Mouse (Mus musculus) fibroblast of lung, adult 2 months (primary cell): ENCODE data around the gene Gnb4.

Experiments
- DNase-seq: peaks from one replicate; pipeline ENCODE4 v3.0.0-alpha.2; 2011; ENCODE audit warnings: low read depth

The Gnb4 gene

DNA sequence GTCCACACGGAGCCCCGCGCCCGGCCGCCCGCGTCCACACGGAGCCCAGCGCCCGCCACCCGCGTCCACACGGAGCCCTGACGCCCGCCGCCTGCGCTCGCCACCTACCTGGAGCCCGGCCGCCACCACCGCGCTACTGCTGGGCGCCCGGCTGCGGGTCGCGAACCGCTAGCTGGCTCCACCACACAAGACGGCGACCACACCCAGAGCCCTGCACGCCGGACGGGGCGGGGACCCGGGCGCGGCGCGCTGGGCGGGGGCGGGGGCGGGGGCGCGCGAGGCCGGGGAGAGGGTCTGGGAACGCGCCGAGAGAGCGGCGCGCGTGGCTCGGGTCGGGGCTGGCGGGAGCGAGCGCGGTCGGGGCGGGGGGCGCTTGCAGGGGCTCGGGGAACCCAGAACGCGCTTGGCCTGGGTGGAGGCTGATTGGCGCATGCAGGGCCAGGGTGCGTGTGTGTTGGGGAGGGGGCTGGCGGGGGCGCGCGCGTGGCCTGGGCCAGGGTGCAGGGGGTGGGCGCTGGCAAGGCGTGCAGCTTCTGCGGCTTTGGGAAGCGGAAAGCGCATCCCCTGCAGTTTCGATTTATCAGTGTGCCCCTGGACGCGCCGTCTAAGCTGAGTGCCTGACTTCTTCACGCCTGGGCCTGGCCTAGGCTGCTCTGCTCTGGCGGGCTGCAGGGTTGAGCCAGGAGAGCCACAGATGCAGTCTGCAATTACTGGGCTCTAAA is at the start of gene Gnb4:
TSS of gene Gnb4 (minus strand) at position 255 of the 722 bp plus-strand sequence.
- no peak for DNase-seq

DNA sequence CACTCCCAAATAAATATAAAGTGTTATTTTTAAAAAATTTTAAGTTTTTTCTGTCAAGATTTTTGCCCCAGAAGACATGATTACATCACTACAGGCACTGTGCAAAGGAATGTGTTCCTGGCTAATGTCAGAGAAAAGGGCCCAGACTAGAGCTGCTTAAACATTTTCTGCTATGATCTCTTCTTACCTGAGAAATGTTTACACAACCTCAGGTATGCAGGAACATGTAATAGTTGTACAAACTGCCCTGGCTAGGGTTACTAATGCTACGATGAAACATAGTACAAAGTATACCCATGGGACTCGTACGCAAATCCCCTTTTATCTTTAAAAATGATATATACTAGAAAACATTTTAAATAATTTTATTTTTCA is 45.2 kb upstream of the Gnb4 start:
- DNase-seq, result no peak

DNA sequence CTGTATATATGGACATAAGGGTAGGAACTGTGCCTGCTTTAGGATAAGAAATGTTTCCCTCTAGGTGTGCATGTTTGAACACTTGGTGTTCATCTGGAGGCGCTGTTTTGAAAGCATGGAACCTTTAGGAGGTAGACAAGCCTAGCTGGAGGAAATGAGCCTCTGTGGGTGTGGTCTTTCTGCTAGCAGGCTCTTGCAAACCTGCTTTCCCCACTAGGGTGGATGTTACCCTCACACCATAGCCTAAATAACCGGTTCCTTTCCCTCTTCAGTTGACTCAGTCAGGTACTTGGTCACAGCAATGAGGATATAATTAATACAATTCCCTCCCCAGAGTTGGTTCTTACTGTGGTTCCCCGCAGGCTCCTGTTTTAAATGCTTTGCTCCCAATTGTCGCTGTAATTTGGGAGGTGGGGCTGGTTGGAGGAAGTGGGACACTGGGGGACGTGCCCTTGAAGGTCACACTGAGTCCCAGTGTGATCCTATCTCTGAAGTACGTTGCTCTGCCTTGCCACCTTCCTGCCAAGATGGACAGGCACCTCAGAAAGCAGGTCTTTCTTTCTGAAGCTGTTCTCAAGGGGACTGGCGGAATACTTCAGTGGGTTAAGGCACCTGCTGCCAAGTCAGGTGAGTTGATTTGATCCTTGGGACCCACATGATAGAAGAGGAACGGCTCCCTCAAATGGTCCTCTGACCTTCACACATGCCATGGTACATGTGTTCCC is 44.6 kb upstream of the Gnb4 start:
- no peak for DNase-seq

DNA sequence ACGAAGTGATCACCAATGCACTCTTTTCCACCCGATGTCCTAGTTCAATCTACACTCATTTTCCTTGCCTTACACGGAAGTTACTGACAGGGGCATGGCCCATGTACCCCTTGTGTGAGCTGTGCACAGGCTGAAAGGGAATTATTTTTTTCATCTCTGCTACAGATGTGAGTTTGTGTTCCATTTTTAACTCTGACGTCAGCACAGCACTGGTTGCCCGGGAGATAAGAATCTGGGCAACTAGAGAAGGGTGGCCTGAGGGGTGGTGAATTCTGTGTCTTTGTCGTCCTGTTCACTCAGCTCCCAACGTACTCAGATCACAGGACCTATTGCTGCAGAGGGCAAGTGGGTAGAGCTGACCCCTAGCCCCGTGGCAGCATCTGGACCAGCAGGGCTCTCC is 43.9 kb upstream of the Gnb4 start:
- DNase-seq, result no peak

DNA sequence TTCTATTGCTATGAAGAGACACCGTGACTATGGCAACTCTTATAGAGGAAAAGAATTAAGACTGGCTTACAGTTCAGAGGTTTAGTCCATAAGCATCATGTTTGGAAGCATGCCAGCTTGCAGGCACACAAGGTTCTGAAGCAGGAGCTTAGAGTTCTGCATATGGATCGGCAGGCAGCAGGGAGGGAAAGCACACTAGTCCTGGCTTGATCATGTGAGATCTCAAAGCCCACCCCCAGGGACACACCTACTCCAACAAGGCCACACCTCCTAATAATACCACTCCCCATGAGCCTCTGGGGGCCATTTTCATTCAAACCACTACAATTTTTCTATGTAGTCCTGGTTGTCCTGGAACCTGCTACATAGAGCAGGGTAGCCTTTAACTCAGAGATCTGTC is 43.1 kb upstream of the Gnb4 start:
- no peak for DNase-seq

DNA sequence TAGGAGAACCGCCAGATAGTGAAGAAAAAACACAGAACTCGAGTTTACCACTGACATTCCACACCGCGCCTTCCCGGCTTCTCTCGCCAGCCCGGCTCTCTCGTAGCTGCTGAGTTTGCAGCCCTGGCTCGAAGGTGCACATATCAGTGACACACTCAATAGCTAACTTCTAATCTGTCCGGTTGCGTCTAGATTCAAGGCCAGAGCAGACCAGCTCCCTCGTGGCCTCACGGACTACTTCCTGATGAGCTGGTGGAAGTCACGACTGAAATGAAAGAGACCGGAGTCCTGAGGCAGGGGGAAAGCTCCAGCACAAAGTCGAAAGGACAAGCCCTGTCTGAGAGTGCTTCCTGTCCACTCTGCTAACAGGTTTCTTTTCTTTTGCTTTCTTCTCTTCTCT is 42.4 kb upstream of the Gnb4 start:
- DNase-seq, result no peak

DNA sequence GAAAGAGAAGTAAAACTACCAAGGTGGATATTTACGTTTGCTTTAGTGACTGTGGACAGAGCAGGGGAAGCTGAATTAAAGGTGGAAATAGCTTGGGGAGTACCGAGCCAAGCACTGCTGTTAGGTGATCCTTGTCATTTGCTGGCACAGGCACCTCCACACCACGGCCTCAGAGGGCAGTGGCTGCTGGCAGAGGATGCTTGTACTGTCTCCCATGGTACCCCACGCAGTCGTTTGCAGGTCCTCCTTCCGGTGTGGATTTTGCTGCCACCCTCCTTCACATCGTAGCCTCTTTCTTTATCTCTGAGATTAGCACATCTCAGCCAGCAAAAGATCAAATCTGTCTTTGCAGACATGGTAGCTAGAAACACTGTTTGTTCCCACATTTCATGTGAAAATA is 42.0 kb upstream of the Gnb4 start:
- DNase-seq, result no peak

DNA sequence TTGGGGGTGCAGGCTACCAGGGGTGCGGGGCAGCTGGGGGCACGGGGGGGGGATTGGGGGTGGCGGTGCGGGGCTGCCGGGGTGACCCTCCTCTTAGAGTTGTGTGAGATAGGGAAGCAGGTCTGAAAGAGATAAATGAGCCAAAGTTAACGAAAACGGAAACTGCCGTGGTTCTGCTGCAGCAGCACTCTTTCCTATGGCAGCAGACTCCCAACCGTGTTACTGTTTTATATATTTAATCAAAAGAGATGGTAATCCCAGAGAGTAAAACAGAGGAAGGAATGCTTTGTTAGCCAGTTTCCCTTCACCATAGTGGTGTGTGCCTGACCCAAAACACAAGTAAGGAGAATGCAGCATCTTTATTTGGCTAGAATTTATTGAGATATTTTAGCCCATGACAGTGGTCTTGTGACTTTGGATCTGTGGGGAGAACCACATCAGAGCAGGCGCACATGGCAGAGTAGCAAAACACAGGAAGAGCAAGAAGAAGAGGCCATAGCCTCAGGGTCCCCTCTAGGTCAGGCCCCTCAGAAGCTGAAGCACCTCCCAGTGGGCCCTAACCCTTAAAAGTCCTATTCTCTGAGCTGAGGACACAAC is 40.1 kb upstream of the Gnb4 start:
- no peak for DNase-seq

DNA sequence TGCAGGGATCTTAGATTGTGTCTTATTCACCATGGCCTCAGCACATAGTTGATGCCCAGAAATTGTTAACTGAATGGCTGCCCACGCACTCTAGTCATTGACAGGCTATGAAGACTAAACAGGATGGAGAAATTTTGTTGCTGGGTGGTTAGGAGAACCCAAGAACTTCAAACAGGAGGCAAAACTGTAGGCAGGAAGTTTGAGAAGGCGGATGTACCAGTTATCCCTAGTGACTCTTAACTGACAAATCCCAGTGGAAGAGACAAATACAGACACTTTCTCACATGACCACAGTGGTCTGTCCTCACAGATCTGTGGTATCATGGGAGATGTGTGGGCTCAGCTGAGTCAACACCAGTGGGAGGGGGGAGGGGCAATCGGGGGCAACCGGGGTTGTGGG is 39.6 kb upstream of the Gnb4 start:
- DNase-seq, result no peak

DNA sequence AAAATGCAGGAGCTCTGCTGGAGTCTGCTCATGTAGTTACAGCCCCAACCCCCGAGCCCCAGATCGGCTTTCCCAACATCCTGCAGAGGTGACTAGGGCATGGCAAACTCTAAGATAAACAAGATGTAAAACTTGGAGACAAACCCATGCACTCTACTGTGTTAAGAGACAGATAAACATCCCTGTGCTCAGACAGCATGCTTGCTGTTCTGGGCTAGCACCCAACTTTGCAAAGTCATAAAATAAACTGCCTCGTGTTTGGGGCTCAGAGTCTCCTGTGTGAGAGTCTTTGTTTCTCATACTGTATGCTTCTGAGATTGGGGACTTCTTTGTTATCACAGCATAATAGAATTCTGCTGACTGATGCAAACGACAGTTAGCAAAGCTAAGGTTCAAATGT is 36.4 kb upstream of the Gnb4 start:
- no peak for DNase-seq

DNA sequence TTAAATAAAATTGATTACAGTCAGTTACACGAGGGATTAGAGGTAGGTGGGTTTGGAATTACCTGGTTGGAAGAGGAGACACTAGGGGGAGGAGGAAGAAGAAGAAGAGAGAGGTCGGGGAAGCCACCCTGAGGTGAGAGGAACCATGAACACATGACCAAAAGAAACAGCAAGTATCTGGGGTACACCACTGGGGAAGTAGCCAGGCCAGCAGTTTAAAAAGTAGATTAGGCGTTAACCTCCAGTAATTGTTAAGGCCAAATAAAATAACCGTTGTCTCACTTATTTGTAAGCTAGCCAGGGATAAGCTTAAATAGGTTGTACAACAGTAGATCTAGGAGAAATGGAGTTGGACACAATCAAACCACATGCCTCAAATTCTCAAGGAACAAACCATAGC is 32.9 kb upstream of the Gnb4 start:
- no peak for DNase-seq

DNA sequence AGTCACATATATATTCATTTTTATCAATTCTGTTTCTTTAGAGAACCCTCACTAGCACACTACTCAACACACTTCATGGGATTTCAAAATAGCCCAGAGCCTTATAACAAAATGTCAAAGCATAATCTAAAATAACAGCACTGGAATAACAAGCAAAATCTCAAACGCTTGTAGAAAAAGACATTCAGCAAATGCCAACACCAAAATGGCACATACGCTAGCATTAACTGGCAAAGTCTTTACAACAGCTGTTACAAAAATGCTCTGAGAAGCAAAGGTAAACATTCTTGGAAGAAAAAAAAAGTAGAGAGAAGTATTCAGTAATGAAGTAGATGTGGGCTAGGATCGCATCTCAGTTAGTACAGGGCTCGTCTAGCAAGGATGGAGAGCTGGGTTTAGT is 30.5 kb upstream of the Gnb4 start:
- no peak for DNase-seq

DNA sequence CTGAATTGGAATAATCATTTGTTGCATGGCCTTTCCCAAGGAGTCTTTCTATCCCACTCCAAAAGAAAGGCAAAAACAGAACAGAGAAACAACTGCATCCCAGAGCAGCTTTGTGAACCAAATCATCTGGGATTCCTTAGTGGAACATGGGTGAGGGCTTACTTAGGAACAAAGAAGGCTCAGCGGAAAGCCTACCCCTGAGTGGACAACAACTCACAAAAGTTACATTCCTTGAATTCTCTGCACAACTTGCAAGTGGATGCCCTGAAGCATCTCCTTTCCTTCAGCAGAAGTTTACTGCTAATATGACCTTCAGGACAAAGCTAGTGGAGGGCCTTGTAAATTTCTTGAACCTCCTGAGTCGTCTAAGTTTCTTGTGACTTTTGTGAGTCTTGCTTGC is 28.4 kb upstream of the Gnb4 start:
- no peak for DNase-seq

DNA sequence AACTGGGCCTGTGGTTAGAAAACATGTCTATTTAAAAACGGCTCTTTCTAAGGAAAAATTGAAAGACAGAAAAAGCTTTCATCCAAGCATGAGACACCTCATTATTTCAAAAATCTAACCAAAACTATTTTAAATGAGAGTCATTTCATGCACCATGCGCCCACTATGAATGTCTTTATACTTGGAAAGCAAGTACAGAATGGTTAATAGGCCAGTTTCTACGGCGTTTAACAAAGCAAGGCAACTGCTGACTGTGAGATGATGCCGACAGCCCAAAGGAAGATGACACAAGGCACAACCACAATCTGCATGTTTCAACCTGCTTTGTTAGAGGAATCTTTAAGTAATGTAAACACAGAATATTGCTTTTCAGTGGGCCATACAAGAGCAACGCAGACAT is 25.7 kb upstream of the Gnb4 start:
- no peak for DNase-seq

DNA sequence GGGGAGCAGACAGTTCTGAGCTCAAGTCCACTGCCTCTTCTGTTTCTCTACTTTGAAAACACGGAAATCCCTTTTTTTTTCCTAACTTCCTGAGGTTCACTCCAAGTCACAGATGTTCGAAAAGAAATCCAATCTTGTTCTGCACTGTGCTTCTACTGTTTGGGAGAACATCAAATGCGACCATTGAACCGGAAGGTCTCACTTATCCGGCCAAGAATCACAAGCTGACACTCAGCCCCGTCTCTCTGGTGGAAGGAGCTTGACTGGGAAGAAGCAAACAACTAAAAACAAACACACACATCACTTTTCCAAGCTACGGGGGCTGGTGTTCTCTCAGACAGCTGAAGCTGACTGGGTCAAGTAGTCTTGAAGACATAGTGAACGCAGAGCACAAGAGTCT is 21.9 kb upstream of the Gnb4 start:
- no peak for DNase-seq

DNA sequence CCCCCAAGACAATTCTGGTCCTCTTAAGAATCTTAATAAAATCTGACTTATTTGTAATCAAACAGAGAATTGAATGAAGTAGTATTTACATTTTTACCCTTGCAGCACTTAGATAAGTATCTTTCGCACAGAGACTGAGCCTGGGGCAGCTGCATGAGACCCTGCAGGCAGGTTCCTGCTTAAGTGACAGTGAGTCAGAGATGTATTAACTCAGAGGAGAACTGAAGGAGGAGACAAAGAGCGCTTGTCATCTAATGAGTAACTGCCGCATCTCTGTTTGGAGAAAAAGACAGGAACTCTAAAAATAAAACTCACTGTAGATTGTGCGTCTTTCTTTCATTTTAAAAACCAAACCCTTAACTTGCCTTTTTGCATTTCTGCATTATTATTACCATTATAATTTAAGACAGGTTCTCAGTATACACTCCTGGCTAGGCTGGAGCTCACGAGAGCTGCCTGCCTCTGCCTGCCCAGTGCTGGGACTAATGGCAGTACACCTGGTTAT is 16.4 kb upstream of the Gnb4 start:
- no peak for DNase-seq

DNA sequence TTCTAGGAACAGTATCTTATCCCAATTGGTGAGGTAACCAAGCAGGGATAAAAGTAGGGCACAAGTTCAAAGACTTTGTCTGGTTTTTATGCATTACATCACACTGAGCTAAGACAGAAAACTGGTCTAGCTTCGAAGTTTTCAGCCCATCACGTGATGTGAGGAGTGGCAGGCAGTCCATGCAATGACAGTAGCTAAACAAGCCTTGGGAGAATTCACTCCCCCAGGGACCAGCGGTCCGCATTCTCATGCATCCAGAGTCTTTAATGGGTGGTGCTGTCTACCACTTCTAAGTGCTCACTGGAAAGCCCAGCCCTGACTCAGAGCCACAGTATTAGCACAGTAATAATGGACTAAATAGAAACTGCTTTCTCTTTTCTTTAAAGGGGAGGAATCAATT is 13.8 kb upstream of the Gnb4 start:
- DNase-seq, result no peak

DNA sequence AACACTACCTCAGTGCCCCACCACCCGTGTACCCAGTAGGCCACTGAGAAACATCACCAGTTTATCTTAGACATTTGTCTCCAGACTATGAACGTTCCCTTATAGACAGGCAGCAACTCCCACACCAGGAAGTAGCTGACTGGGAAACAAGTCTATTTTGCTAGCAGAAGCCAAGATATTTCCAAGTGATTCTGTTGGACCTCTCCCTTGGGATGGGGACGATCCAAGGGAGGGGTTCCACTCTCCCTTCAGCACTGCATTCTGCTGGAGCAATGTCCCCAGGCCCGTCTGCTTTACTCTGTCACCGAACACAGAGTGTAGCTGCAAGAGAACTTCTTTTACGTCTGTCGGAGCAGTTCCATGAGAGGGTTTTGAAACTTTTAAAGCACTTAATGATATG is 11.8 kb upstream of the Gnb4 start:
- no peak for DNase-seq

DNA sequence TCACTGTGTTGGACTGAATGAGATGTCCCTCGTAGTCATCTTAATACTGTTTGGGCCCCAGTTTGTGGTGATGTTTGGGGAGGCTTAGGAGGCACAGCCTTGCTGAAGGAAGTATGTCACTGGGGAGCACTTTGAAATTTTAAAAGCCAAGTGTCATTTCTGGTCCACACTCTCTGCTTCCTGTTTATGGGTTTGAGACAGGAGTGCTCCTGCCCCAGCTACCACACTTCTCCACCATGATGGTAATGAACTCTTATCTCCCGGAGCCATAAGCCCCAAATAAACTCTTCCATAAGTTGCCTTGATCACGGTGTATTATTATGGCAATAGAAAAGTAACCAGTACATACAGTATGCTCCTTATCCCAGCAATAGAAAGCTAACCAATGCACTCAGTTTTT is 5.7 kb upstream of the Gnb4 start:
- no peak for DNase-seq

DNA sequence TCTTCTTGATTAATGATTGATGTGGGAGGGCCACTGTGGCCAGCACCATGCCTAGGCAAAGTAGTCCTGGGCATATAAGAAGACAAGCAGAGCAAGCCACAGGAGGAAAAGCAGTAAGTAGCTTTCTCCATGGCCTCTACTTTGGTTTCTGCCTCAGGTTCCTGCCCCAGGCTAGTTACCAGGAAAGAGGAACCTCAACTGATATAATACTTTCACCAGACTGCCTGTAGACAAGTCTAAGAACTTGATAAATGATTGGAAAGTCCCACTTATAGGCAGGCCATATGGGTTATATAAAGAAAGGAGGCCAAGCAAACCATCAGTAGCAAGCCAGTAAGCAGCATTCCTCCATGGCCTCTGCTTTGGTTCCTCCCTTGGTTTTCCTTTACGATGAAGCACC is 5.3 kb upstream of the Gnb4 start:
- DNase-seq, result no peak

DNA sequence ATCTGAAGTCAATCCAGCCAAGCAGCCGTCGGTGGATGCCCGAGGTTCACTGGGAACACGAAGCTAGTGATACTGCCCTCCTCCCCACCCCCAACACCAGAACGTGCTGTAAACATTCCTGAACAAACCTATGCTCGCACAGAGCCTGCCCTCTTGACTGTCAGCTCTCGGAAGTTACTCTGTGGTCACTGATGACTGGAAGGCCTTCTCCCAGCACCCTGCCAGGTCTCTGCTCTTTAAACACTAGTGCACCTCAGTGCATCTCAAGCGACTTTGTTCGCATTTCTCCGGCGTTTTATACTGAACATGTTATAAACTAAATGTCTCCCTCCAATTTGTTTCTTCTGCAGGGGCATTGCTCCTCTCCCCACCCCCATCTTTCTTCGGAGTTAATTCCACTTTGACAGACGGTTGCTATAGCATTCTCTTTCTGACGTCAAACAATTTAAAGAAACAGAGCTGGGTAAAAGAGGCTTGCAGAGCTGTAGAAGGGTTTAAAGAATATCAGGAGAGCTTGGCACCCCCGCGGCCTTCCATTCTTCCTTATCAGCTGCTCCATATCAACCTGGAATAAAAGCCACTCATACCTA is 763 bp upstream of the Gnb4 start:
- no peak for DNase-seq

DNA sequence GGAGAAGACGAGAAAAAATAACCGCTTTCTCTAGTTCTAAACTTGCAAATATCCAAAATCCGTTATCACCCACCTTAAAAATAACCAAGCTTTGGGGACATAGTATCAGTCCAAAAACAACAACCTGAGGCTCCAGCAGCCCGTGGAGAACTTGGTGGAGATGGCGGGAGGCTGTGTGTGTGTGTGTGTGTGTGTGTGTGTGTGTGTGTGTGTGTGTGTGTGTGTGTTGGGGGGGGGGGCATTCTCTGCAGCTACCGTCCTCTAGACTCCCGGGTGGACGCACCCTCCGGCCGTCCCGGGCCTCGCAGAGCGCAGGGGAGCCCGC is 417 bp downstream of the Gnb4 start:
- DNase-seq, result no peak

DNA sequence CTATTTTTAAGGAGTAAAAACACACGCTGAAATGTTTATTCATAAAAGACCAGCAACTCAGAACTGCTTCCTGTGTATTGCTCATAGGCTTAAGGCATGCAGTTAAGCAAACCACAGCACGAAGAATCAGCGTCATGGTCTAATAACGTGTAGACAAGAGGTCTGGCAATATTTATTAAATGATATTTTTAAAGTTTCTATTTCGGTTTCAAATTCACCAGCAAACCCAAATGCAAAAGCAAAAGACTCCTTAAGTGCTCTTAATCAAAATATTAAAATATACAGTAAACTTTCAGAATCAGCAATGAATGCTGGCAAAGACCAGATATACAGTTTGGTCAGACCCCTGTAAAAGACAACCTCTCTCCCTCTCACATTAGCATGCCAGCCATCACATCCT is 1.0 kb downstream of the Gnb4 start:
- DNase-seq, result peak; percentile 39
